Mouse (Mus musculus): ENCODE measurements around the gene Dlg2. TPM values are rescaled to one million over a fixed set of nuclear protein-coding genes. Genes with fewer than 3 reads are reported as not detected.

Dlg2 gene
- polyA plus RNA-seq, 1 experiment: 7.6 TPM

DNA sequence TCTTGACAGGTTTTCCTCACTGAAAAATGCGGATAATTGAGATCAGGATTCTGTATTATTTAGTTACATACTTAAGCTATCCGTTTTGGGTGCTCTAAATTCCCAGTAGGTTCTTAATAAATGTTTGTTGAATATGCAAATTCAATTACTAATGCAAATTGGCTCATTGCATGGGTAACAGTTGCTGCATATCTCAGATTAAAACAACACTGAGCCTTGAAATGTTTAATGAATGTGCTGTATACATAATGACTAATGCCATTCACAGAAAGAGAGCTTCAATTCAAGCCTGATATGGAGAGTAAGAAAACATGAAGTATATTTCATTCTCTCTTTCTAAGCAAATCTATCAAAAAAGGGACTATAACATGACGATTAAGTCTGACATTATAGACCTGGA, 1039.8 kb downstream of the Dlg2 start:
- no peak overlapping the region for H3K4me3 ChIP-seq (ENCODE audit: insufficient read depth, low read depth, low read length)

GRCm38 (mm10) chr7:91525859-91526258, 1049.4 kb downstream of the Dlg2 start:
- no peaks in the 10 kb centered on the region for H3K4me1 ChIP-seq (ENCODE audit: control insufficient read depth, insufficient read depth, insufficient read length, low read length)
- H3K4me3 ChIP-seq (ENCODE audit: insufficient read depth, low read depth, low read length): no peak overlapping the region
- no peak overlapping the region for H3K27ac ChIP-seq (replicated peaks; ENCODE audit: low read depth, low read length)

More for the DNA sequence above, 1039.8 kb downstream of the Dlg2 start:
- Histone ChIP-seq H3K27ac (replicated peaks; ENCODE audit: low read depth, low read length) (no peak overlapping the region), H3K4me1 (ENCODE audit: control insufficient read depth, insufficient read depth, insufficient read length, low read length) (no peaks in the 10 kb centered on the region)

GRCm38 (mm10) chr7:91542597-91543285, 1066.3 kb downstream of the Dlg2 start:
- H3K27ac ChIP-seq (replicated peaks; ENCODE audit: low read depth, low read length): no peak overlapping the region
- peak overlapping the region; percentile 14 for H3K4me3 ChIP-seq (ENCODE audit: insufficient read depth, low read depth, low read length)
- H3K4me1 ChIP-seq (ENCODE audit: control insufficient read depth, insufficient read depth, insufficient read length, low read length): no peaks in the 10 kb centered on the region; the same call in 1 of the 2 replicates

DNA sequence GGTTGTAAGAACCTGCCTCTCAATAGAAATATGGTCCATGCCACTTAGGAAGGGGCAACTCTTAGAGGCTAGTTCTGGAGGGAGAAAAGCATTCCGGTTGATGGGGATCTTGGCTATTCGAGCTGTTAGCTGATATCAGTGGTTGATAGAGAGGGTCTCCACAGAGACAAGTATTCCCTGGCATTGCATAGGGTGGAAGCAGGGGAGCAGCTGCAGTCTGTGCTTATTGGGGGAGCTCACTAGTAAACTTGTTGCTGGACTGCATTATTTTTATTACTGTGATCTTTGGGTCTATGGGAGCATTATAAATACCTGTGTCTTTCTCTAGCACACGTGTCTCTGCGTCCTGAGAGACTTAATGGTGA, 1066.8 kb downstream of the Dlg2 start:
- H3K4me1 ChIP-seq (ENCODE audit: control insufficient read depth, insufficient read depth, insufficient read length, low read length): no peaks in the 10 kb centered on the region; the same call in 1 of the 2 replicates
- no peak overlapping the region for H3K27ac ChIP-seq (replicated peaks; ENCODE audit: low read depth, low read length)
- no peak overlapping the region for H3K4me3 ChIP-seq (ENCODE audit: insufficient read depth, low read depth, low read length)

DNA sequence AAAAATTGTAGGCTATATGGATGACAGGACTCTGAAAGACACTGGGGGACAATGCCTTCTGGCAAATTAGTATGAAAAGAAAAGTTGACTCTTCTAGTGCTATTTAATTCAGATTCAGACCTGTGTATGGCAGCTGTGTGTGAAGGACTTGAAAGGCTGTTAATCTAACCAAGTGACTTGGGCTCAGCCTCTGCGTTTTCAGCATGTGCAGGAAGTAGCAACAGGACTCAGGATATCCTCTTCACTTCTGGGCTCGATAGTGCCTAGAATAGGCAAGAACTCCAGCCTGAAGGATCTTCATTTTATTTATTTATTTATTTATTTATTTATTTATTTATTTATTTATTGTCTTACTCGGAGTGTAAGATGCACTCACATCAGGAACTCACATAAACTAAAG, 1068.1 kb downstream of the Dlg2 start:
- Histone ChIP-seq H3K4me1 (ENCODE audit: control insufficient read depth, insufficient read depth, insufficient read length, low read length) (no peaks in the 10 kb centered on the region; the same call in 1 of the 2 replicates), H3K27ac (replicated peaks; ENCODE audit: low read depth, low read length) (no peak overlapping the region), H3K4me3 (ENCODE audit: insufficient read depth, low read depth, low read length) (no peak overlapping the region)

DNA sequence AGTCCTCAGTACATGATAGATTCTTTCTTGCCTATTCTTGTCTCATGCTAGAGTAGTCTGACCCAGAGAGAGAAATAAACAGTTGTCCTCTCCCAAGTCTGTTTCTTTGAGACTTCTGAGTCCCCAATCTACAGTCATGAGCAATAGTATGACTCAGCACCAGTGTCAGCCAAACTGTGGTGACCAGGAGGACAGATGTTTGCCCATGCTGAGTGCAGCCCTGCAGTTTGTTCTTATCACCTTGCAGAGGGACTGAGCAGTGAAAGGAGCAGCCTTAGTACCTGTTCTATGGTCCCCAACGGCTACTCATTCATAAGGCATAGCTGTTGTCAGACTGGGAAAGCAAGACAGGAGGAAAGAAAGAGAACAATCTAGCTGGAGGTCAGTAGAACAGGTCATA, 1072.3 kb downstream of the Dlg2 start:
- Histone ChIP-seq H3K27ac (replicated peaks; ENCODE audit: low read depth, low read length) (no peak overlapping the region), H3K4me3 (ENCODE audit: insufficient read depth, low read depth, low read length) (no peak overlapping the region), H3K4me1 (ENCODE audit: control insufficient read depth, insufficient read depth, insufficient read length, low read length) (no peaks in the 10 kb centered on the region)

GRCm38 (mm10) chr7:91557582-91557981, 1081.1 kb downstream of the Dlg2 start:
- no peak overlapping the region for H3K27ac ChIP-seq (replicated peaks; ENCODE audit: low read depth, low read length)
- no peak overlapping the region for H3K4me3 ChIP-seq (ENCODE audit: insufficient read depth, low read depth, low read length)
- H3K4me1 ChIP-seq (ENCODE audit: control insufficient read depth, insufficient read depth, insufficient read length, low read length): no peaks in the 10 kb centered on the region

DNA sequence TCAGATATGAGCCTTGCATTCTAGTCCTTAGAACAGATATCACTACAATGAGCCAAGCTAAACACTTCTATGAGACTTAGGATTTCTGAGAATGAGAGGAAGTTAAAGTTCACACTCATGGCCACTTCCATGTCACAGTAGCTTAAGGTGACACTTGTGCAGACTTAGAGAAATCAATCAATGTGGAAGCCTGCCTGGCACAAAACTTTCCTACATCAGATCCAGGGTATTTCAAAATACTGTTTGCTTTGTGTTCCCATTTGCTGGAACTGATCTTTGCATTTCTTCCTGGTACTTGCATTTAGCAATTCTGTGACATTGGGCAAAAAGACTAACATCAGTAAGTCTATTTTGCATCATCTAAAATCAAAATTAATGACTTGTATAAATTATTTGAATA, 1091.0 kb downstream of the Dlg2 start:
- H3K27ac ChIP-seq (replicated peaks; ENCODE audit: low read depth, low read length): no peak overlapping the region
- H3K4me1 ChIP-seq (ENCODE audit: control insufficient read depth, insufficient read depth, insufficient read length, low read length): no peaks in the 10 kb centered on the region
- no peak overlapping the region for H3K4me3 ChIP-seq (ENCODE audit: insufficient read depth, low read depth, low read length)

DNA sequence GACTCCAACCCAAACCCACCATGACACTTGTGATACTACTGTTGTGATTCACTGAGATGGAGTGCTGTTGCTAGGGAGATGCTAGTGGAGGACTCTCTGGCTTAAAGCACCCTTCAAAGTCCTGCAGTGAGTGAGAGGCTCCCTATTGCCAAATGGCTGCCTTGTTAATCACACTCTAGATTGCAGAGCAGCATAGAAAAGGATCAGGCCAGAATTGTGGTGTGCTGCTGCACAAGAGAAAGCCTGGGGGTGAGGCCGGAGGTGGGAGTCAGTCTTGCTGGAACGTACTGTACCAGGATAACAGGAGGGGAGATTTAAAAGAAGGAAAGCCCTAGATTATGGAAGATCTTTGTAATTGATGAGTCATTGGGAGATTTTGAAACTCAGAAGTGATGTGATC, 1094.5 kb downstream of the Dlg2 start:
- H3K4me1 ChIP-seq (ENCODE audit: control insufficient read depth, insufficient read depth, insufficient read length, low read length): no peaks in the 10 kb centered on the region
- H3K4me3 ChIP-seq (ENCODE audit: insufficient read depth, low read depth, low read length): no peak overlapping the region
- H3K27ac ChIP-seq (replicated peaks; ENCODE audit: low read depth, low read length): no peak overlapping the region

- Histone ChIP-seq H3K27ac (replicated peaks; ENCODE audit: low read depth, low read length) (no peak overlapping the region), H3K4me1 (ENCODE audit: control insufficient read depth, insufficient read depth, insufficient read length, low read length) (no peaks in the 10 kb centered on the region)
Measured at GRCm38 (mm10) chr7:91572666-91573065, 1096.2 kb downstream of the Dlg2 start.

DNA sequence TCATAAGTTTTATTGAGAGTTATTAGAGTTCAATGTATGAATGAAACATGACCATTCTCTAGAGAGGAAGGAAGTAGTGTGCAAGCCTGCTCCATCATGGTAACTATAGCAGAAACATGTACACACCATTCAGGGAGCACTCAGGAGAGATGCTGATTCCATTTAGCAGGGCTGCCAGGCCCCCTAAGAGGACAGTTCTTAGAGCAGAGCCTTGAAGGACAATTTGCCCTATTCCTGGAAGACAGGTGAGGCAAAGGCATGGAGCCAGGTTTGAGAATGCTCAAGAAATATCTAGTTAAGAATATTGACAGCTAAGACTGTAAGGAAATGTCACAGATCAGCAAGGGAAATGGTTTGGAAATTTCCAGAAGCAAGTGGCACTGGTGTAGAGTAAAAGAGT, 1096.8 kb downstream of the Dlg2 start:
- no peak overlapping the region for H3K4me3 ChIP-seq (ENCODE audit: insufficient read depth, low read depth, low read length)
- H3K27ac ChIP-seq (replicated peaks; ENCODE audit: low read depth, low read length): no peak overlapping the region
- H3K4me1 ChIP-seq (ENCODE audit: control insufficient read depth, insufficient read depth, insufficient read length, low read length): no peaks in the 10 kb centered on the region

More at GRCm38 (mm10) chr7:91572666-91573065, 1096.2 kb downstream of the Dlg2 start:
- H3K4me3 ChIP-seq (ENCODE audit: insufficient read depth, low read depth, low read length): no peak overlapping the region

- H3K4me3 ChIP-seq (ENCODE audit: insufficient read depth, low read depth, low read length): no peak overlapping the region
- H3K27ac ChIP-seq (replicated peaks; ENCODE audit: low read depth, low read length): no peak overlapping the region
- H3K4me1 ChIP-seq (ENCODE audit: control insufficient read depth, insufficient read depth, insufficient read length, low read length): no peaks in the 10 kb centered on the region
Measured at GRCm38 (mm10) chr7:91576216-91576615, 1099.7 kb downstream of the Dlg2 start.

GRCm38 (mm10) chr7:91582203-91582602, 1105.7 kb downstream of the Dlg2 start:
- Histone ChIP-seq H3K4me3 (ENCODE audit: insufficient read depth, low read depth, low read length) (no peak overlapping the region), H3K27ac (replicated peaks; ENCODE audit: low read depth, low read length) (no peak overlapping the region), H3K4me1 (ENCODE audit: control insufficient read depth, insufficient read depth, insufficient read length, low read length) (no peaks in the 10 kb centered on the region)

DNA sequence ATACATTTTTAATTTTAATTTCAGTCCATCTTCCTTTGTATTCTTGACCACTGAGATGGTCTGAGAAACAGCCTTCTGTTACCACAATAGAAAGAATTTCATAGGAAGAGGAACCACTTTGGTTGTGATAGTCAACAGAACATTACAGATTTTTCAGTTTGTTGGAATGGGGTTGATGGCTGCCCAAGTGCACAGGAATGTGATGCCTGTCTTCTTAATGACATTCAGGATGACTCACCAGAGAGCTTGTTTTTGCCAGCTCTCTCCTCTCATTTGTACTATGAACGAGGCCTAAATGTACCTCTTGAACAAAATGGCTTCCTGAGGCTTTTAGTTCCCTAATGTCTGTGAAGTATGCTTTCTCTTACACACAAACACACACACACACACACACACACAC, 1107.1 kb downstream of the Dlg2 start:
- Histone ChIP-seq H3K4me1 (ENCODE audit: control insufficient read depth, insufficient read depth, insufficient read length, low read length) (no peaks in the 10 kb centered on the region), H3K4me3 (ENCODE audit: insufficient read depth, low read depth, low read length) (no peak overlapping the region), H3K27ac (replicated peaks; ENCODE audit: low read depth, low read length) (no peak overlapping the region)

GRCm38 (mm10) chr7:91591261-91592170, 1115.0 kb downstream of the Dlg2 start:
- H3K4me3 ChIP-seq (ENCODE audit: insufficient read depth, low read depth, low read length): no peak overlapping the region

DNA sequence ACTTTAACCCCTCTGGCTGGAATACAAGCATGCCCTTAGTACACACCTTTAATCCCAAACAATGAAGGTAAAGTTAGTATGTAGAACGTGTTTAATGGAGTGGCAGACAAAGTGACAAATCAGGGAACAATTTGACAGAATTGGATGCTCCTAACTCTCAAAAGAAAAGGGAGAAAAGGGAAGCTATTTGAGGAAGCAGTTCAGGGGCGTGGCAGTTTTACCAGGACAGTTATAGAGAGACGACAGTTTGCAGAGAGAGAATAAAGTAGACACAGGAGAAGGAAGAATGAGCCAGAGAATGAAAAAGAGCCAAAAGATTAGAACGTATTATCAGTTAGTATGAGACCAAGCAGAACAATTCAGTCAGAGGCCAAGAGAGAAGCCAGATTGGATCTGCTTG, 1122.1 kb downstream of the Dlg2 start:
- Histone ChIP-seq H3K4me3 (ENCODE audit: insufficient read depth, low read depth, low read length) (no peak overlapping the region), H3K4me1 (ENCODE audit: control insufficient read depth, insufficient read depth, insufficient read length, low read length) (no peaks in the 10 kb centered on the region), H3K27ac (replicated peaks; ENCODE audit: low read depth, low read length) (no peak overlapping the region)

More at GRCm38 (mm10) chr7:91591261-91592170, 1115.0 kb downstream of the Dlg2 start:
- no peak overlapping the region for H3K27ac ChIP-seq (replicated peaks; ENCODE audit: low read depth, low read length)
- H3K4me1 ChIP-seq (ENCODE audit: control insufficient read depth, insufficient read depth, insufficient read length, low read length): no peaks in the 10 kb centered on the region
